Mouse (Mus musculus): ENCODE measurements at regions not wholly inside any gene's neighbourhood (a gene's known extent, or its start where the extent isn't known, plus 50 kb on each side); places are given as distances from the start of the nearest gene placed in this dataset.

GRCm38 (mm10) chr3:100401080-100401479 lies 88.0 kb downstream of the Tent5c start:
- Histone ChIP-seq H3K27ac (ENCODE audit: insufficient read depth, low read depth, low read length) (no peak overlapping the region), H3K4me1 (ENCODE audit: control insufficient read depth, insufficient read depth, low read length) (no peaks in the 10 kb centered on the region), H3K4me3 (ENCODE audit: insufficient read depth, low read depth, low read length) (no peak overlapping the region)
- no peak for TF ChIP-seq POLR2A (IDR thresholded peaks at IDR 0.05; ENCODE audit: insufficient read depth, low read depth, low read length)
- no peak for TF ChIP-seq CTCF (IDR thresholded peaks at IDR 0.05; ENCODE audit: insufficient read depth, low read depth, low read length)
- WGBS = 98% methylated on average over 1 of the region's 1 CpGs

DNA sequence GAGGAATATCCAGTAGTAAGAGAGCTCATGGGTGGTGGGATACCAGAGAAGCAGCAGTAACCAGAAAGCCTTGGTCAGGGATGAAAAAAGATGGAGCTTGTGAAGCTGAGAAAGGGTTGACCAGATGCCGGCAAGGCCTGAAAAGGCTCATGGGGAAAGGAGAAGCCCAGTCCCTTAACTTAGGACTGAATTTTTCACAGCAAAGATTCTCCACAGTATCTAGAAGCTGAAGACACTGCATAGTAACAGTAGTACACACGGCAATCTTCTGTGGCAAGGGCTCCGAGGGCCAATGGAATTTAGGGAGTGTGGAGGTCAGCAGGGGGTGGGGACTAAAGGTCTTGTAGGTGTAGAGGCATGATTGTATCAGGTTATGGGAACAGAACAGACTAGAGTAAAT lies 91.6 kb downstream of the Tent5c start:
- Histone ChIP-seq H3K4me1 (ENCODE audit: control insufficient read depth, insufficient read depth, low read length) (no peaks in the 10 kb centered on the region), H3K27ac (ENCODE audit: insufficient read depth, low read depth, low read length) (no peak overlapping the region), H3K4me3 (ENCODE audit: insufficient read depth, low read depth, low read length) (no peak overlapping the region)
- 90% methylated on average over 3 of the region's 3 CpGs for WGBS
- TF ChIP-seq CTCF (IDR thresholded peaks at IDR 0.05; ENCODE audit: insufficient read depth, low read depth, low read length) (no peak), POLR2A (IDR thresholded peaks at IDR 0.05; ENCODE audit: insufficient read depth, low read depth, low read length) (no peak)

DNA sequence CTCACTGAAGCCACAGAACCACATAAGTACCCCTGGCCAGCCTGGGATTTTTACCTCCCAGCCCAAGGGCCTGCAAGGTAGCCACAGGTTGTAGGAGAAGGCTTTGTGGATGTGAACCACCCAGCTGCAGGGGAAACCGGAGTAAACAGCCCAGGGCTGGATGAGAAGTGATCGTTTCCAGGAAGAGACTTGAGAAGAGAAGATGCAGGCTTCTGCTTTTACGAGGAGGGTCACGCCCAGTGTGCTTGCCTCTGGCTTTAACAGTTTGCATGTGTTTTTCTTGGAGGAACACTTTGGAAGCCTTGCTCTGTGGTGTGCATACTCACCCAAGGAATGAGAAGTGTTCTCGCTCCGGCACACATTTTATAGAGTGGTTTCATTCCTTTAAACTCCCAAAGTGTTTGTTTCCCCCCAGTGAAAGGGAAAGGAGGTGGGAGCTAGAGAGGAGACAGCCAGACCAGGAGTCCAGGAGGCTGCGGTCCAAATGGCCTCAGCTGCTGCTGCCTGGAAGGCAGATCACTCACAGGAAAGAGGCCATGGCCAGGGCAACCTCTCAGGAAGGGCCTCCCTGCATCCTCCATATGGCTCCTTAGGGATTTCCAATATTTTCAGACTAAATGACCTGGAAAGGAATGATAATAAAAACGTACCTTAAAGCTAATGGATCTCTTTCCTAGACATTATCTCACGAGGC lies 94.1 kb downstream of the Tent5c start:
- no peaks in the 10 kb centered on the region for H3K4me1 ChIP-seq (ENCODE audit: control insufficient read depth, insufficient read depth, low read length)

DNA sequence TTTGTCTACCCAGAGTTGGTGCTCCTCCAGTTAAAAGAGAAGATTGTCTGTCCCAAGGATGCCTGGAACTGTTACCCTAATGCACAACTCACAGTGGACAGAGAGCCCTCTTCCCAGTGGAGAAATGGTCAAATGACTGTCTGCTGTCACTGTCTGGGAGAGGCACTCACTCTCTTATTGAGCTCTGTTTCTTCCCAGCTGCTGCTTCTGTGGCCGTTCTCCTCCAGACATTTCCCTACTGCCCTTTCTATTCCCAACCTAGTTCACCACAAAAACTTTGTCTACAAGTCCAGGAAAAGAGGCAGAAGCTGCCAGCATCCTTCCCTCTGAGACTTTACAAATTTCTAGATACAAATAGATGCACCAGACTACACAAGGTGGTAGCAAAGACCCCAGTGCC lies 95.2 kb downstream of the Tent5c start:
- TF ChIP-seq CTCF (IDR thresholded peaks at IDR 0.05; ENCODE audit: insufficient read depth, low read depth, low read length) = no peak
- TF ChIP-seq POLR2A (IDR thresholded peaks at IDR 0.05; ENCODE audit: insufficient read depth, low read depth, low read length) = no peak
- 80% methylated on average over 1 of the region's 1 CpGs for WGBS
- Histone ChIP-seq H3K4me1 (ENCODE audit: control insufficient read depth, insufficient read depth, low read length) (no peaks in the 10 kb centered on the region), H3K4me3 (ENCODE audit: insufficient read depth, low read depth, low read length) (no peak overlapping the region), H3K27ac (ENCODE audit: insufficient read depth, low read depth, low read length) (no peak overlapping the region)

More for the DNA sequence above, 94.1 kb downstream of the Tent5c start:
- H3K4me3 ChIP-seq (ENCODE audit: insufficient read depth, low read depth, low read length) = no peak overlapping the region
- H3K27ac ChIP-seq (ENCODE audit: insufficient read depth, low read depth, low read length) = no peak overlapping the region
- TF ChIP-seq POLR2A (IDR thresholded peaks at IDR 0.05; ENCODE audit: insufficient read depth, low read depth, low read length) (no peak), CTCF (IDR thresholded peaks at IDR 0.05; ENCODE audit: insufficient read depth, low read depth, low read length) (no peak)
- WGBS = 73% methylated on average over 9 of the region's 9 CpGs

- 66% methylated on average over 1 of the region's 1 CpGs for WGBS
- TF ChIP-seq POLR2A (IDR thresholded peaks at IDR 0.05; ENCODE audit: insufficient read depth, low read depth, low read length) (no peak), CTCF (IDR thresholded peaks at IDR 0.05; ENCODE audit: insufficient read depth, low read depth, low read length) (no peak)
Measured at GRCm38 (mm10) chr3:100382181-100382580, 106.9 kb downstream of the Tent5c start.

DNA sequence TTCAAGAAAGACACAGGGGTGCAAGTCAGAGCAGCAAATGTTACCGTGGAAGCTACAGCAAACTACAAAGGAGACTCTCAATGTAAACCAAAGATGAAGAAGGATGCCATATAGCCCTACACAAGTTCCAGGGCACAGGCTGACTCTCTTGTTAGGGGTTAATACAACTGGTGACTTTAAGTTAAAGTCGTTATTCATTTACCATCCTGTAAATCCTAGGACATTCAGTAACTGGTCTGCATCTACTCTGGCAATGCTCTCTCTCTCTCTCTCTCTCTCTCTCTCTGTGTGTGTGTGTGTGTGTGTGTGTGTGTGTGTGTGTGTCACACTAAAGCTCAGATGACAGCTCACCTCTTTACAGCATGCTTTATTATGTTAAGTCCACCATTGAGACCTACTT lies 107.8 kb downstream of the Tent5c start:
- no peak overlapping the region for H3K27ac ChIP-seq (ENCODE audit: insufficient read depth, low read depth, low read length)
- WGBS = 83% methylated on average over 2 of the region's 2 CpGs
- no peaks in the 10 kb centered on the region for H3K4me1 ChIP-seq (ENCODE audit: control insufficient read depth, insufficient read depth, low read length)
- TF ChIP-seq CTCF (IDR thresholded peaks at IDR 0.05; ENCODE audit: insufficient read depth, low read depth, low read length) (no peak), POLR2A (IDR thresholded peaks at IDR 0.05; ENCODE audit: insufficient read depth, low read depth, low read length) (no peak)
- H3K4me3 ChIP-seq (ENCODE audit: insufficient read depth, low read depth, low read length) = no peak overlapping the region

More at GRCm38 (mm10) chr3:100382181-100382580, 106.9 kb downstream of the Tent5c start:
- no peak overlapping the region for H3K4me3 ChIP-seq (ENCODE audit: insufficient read depth, low read depth, low read length)
- no peak overlapping the region for H3K27ac ChIP-seq (ENCODE audit: insufficient read depth, low read depth, low read length)
- H3K4me1 ChIP-seq (ENCODE audit: control insufficient read depth, insufficient read depth, low read length) = no peaks in the 10 kb centered on the region

DNA sequence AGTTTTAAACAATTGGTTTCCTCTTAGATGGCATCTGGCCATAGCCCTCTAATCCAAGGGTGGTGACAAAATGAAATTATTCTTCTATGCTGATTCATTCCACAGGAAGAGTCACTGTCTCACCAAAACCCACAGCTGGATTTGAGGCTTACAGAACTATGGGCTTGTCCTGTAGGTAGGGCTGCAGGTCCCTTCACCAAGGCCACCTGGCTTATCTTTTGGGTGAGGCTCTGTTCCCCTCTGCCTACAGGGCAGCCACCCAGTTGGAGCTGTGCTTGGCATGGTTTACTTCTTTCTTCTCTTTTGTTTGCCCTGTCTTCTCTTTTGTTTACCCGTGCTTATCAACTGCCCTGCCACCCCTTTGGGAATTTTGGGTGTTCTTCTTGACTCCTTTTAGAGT lies 113.0 kb downstream of the Tent5c start:
- TF ChIP-seq POLR2A (IDR thresholded peaks at IDR 0.05; ENCODE audit: insufficient read depth, low read depth, low read length) = no peak
- Histone ChIP-seq H3K4me1 (ENCODE audit: control insufficient read depth, insufficient read depth, low read length) (no peaks in the 10 kb centered on the region), H3K4me3 (ENCODE audit: insufficient read depth, low read depth, low read length) (no peak overlapping the region), H3K27ac (ENCODE audit: insufficient read depth, low read depth, low read length) (no peak overlapping the region)
- 63% methylated on average over 1 of the region's 1 CpGs for WGBS

DNA sequence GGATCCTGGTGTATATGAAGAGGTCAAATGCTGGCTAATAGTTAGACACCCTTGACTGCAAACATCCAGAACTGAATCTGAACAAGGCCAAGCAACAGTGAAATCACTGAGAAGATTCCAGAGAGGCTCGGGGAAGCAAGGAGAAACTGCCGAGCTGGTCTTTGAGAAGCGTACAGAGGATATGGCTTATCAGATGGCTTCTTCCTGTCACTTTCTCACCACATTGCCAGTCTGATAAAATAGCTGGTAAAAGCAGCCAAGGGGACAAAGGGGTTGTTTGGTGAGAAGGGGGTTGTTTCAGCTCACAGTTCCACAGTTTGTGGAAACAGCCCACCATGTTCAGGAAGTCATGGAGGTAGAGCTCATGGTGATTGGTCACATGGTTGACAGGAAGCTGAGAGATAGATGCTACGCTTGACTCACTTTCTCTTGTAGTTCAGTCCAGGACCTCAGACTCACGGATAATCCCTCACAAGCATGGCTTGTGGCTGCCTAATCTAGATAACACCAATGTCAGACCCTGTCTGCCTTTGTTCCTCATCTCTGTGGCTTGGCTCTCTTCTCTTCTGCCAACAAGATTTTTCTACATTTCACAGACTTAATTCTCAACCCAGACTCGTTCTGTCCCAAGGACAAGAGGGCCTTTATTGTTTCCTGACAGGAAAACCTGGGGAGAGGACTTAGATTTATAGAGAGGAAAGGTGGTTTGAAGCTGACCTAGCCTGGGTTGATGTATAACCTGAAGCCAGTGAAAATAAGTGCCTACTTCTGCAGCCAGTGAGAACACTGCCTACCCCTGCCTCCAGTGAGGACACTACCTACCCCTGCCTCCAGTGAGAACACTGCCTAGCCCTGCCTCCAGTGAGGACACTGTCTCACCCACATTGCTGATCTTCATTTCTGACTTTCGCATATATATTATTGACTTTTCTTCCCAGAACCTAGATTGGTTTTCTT lies 122.0 kb downstream of the Tent5c start:
- Histone ChIP-seq H3K4me3 (ENCODE audit: insufficient read depth, low read depth, low read length) (no peak overlapping the region), H3K4me1 (ENCODE audit: control insufficient read depth, insufficient read depth, low read length) (no peaks in the 10 kb centered on the region), H3K27ac (ENCODE audit: insufficient read depth, low read depth, low read length) (no peak overlapping the region)
- TF ChIP-seq POLR2A (IDR thresholded peaks at IDR 0.05; ENCODE audit: insufficient read depth, low read depth, low read length) = no peak
- TF ChIP-seq CTCF (IDR thresholded peaks at IDR 0.05; ENCODE audit: insufficient read depth, low read depth, low read length) = no peak
- WGBS = 81% methylated on average over 7 of the region's 7 CpGs

- no peaks in the 10 kb centered on the region for H3K4me1 ChIP-seq (ENCODE audit: control insufficient read depth, insufficient read depth, low read length)
- H3K27ac ChIP-seq (ENCODE audit: insufficient read depth, low read depth, low read length) = no peak overlapping the region
- WGBS = 90% methylated on average over 3 of the region's 3 CpGs
- H3K4me3 ChIP-seq (ENCODE audit: insufficient read depth, low read depth, low read length) = no peak overlapping the region
- no peak for TF ChIP-seq POLR2A (IDR thresholded peaks at IDR 0.05; ENCODE audit: insufficient read depth, low read depth, low read length)
- no peak for TF ChIP-seq CTCF (IDR thresholded peaks at IDR 0.05; ENCODE audit: insufficient read depth, low read depth, low read length)
Measured at GRCm38 (mm10) chr3:100366447-100366846, 122.7 kb downstream of the Tent5c start.

Measured in olfactory bulb, adult 2 months (tissue).